Mouse (Mus musculus) ES-E14 (cell line): ENCODE measurements around the gene Opa3.

Experiments
- HCFC1 ChIP-seq: IDR thresholded peaks from 2 replicates; pipeline ENCODE4 v1.6.1; 2012; ENCODE audit warnings: low read length, inconsistent platforms, borderline replicate concordance; ENCODE audit not compliant: insufficient read depth
- MAFK ChIP-seq: IDR thresholded peaks from 2 replicates; pipeline ENCODE4 v1.6.1; 2014; ENCODE audit warnings: mild to moderate bottlenecking, low read depth, low read length, inconsistent platforms; ENCODE audit not compliant: insufficient read depth
- ZC3H11A ChIP-seq: IDR thresholded peaks from 2 replicates; pipeline ENCODE4 v1.6.1; 2012; ENCODE audit warnings: low read depth, mild to moderate bottlenecking, inconsistent platforms, low read length, borderline replicate concordance
- ZNF384 ChIP-seq: IDR thresholded peaks from 2 replicates; pipeline ENCODE4 v1.6.1; 2012; ENCODE audit warnings: low read depth, low read length, inconsistent platforms

GRCm38 (mm10) chr7:19300501-19301421, 72.6 kb downstream of the Opa3 start:
- TF ChIP-seq HCFC1 (no peak), ZNF384 (no peak), MAFK (0 out of 2 replicates have a peak, but pooled peaks have one; percentile 2), ZC3H11A (0 out of 2 replicates have a peak, but pooled peaks have one; percentile 6)
